ENCODE assay signal across 12 mouse cellular contexts in genomic region chr9:102241546-102241945, GRCm38 (mm10).
DNase-seq lines count a peak whose midpoint lies in the region.
"Had no signal": no experiment of that assay in that cellular context is flagged by ENCODE, and none has a peak within 500 bp of the region (broad histone marks: within the 10 kb centered on the region; RNA-seq: fewer than 3 reads in every experiment).

No protein-coding gene starts in this region.

- DNase-seq in cerebellum, adult 18-20 months: peak; percentile 61 to 65
- DNase-seq in cerebellum, postnatal 4 days (ENCODE audit: low spot score in 2 of 2): no peak
- DNase-seq in kidney, adult 9 months: peak; percentile 6
- no peak for DNase-seq in kidney, postnatal 14 days
- peak; percentile 76 for DNase-seq in cerebellum, adult 9-10 months
- DNase-seq in neural tube, embryonic 10.5 days (ENCODE audit: extremely low spot score, low spot score): no peak
- DNase-seq in spleen, adult 18-20 months: no peak
- DNase-seq: adrenal gland, postnatal 14 days; gastrocnemius, postnatal 36 days; heart, adult 11 months; heart, postnatal 10 days; kidney, adult 11 months had no signal

Comparison
In these comparisons a context has a peak if more than half of its experiments do, and no peak if none do; other contexts are left out.
1. DNase-seq: peak in cerebellum, adult 18-20 months (2 of 2), kidney, adult 9 months (single experiment) and cerebellum, adult 9-10 months (single experiment); none in cerebellum, postnatal 4 days (0 of 2), kidney, postnatal 14 days (single experiment), neural tube, embryonic 10.5 days (single experiment) and spleen, adult 18-20 months (0 of 2).